Mouse (Mus musculus) small intestine, adult 2 months (tissue): ENCODE results near the gene Aff1. TPM values are rescaled to one million over a fixed set of nuclear protein-coding genes. Genes with fewer than 3 reads are reported as not detected.

Source experiments
- H3K27ac ChIP-seq: fragments of 200-500 bp; 2 replicates; pipeline ENCODE4 v1.5.1; 2012; ENCODE audit warnings: low read depth, low read length, control low read depth, inconsistent platforms; ENCODE audit not compliant: insufficient read depth
- H3K27me3 ChIP-seq: fragments of 200-500 bp; 2 replicates; pipeline ENCODE4 v1.6.1; 2012; ENCODE audit warnings: mild to moderate bottlenecking, moderate library complexity, low read length, inconsistent platforms; ENCODE audit not compliant: control insufficient read depth, insufficient read depth
- H3K36me3 ChIP-seq: fragments of 200-500 bp; 2 replicates; pipeline ENCODE4 v1.6.1; 2012; ENCODE audit warnings: mild to moderate bottlenecking, low read length, control low read depth, inconsistent platforms; ENCODE audit not compliant: control insufficient read depth, insufficient read depth
- H3K4me1 ChIP-seq: fragments of 200-500 bp; 2 replicates; pipeline ENCODE4 v1.6.1; 2012; ENCODE audit warnings: low read length, inconsistent platforms, mixed read lengths; ENCODE audit not compliant: control insufficient read depth, insufficient read depth, insufficient read length
- H3K4me3 ChIP-seq: fragments of 200-500 bp; 2 replicates; pipeline ENCODE4 v1.5.1; 2012; ENCODE audit warnings: low read depth, mild to moderate bottlenecking, control low read depth, inconsistent platforms, low read length, moderate library complexity
- CTCF ChIP-seq: fragments of 200-500 bp; IDR thresholded peaks from 2 replicates; pipeline ENCODE4 v1.5.1; 2012; ENCODE audit warnings: low read depth, mild to moderate bottlenecking, control low read depth, inconsistent platforms, low read length, moderate library complexity, mixed read lengths; ENCODE audit not compliant: insufficient replicate concordance, insufficient read length; ENCODE audit errors: extremely low read depth
- POLR2A ChIP-seq: fragments of 200-500 bp; IDR thresholded peaks from 2 replicates; pipeline ENCODE4 v1.6.1; 2012; ENCODE audit warnings: low read depth, mild to moderate bottlenecking, control low read depth, inconsistent platforms, low read length, moderate library complexity
- WGBS: fragments of 180-500 bp; shearing (Covaris S2); methylation state at CpG from one replicate; pipeline ENCODE4 v1.1.7; 2018; 5-methylcytosine and 5-hydroxymethylcytosine counted together
- polyA plus RNA-seq: library from polyadenylated mRNA; depleted of rRNA; stranded (reverse); fragments of >200 nt; gene quantifications from 2 replicates; pipeline ENCODE4 v1.2.3, GENCODE M21; 2012

Aff1 gene
- polyA plus RNA-seq, 1 experiment = 16.7 TPM

GRCm38 (mm10) chr5:103848546-103848945 lies 156.4 kb downstream of the Aff1 start:
- no peak overlapping the region for H3K27ac ChIP-seq
- no peaks in the 10 kb centered on the region for H3K27me3 ChIP-seq
- H3K36me3 ChIP-seq = peaks cover 81% of the 10 kb centered on the region
- no peaks in the 10 kb centered on the region for H3K4me1 ChIP-seq
- WGBS = 84% methylated on average over 8 of the region's 8 CpGs
- no peak overlapping the region for H3K4me3 ChIP-seq
- TF ChIP-seq POLR2A (no peak), CTCF (no peak)

- TF ChIP-seq CTCF (no peak), POLR2A (no peak)
- H3K4me1 ChIP-seq = no peaks in the 10 kb centered on the region
- H3K4me3 ChIP-seq = no peak overlapping the region
- H3K27me3 ChIP-seq = no peaks in the 10 kb centered on the region
- 77% methylated on average over 4 of the region's 4 CpGs for WGBS
- H3K36me3 ChIP-seq = peaks cover 43% of the 10 kb centered on the region
- no peak overlapping the region for H3K27ac ChIP-seq
These were observed 160.8 kb downstream of the Aff1 start for GRCm38 (mm10) chr5:103852756-103853549.

DNA sequence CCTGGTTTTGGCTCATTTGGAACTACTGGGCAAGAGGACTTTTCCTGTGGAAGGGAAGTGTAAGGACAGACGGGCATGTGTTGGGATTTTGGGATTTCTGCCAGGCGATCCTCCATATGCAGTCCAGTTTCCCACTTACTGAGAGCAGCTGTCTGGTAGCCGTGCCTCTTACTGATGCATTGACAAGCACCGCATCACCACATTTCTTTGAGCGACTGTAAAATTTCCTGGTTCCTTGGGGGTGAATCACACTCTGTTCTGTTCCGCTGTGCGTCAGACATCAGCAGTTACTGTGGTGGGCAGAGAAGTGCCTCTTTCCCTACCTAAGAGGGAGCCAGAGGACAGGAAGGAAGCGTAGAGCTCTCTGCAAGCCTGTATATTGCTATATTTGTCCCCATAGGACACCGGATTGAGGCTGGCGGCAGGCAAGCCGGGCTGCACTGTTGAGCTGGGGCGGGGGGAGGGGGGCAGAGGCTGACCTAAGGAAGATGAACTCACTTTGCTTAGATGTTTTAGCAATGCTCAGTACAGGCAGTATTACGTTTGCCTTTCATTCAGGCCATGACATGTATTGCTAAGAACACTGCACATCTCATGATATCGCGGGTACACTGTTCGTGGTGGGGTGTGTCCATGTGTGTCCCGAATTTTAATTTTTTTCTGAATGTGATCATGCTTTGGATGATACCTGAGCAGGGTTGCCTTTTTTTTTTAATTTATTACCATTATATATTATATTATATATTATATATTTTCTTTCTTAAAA lies 162.1 kb downstream of the Aff1 start:
- H3K27me3 ChIP-seq = no peaks in the 10 kb centered on the region
- H3K4me3 ChIP-seq = no peak overlapping the region
- peaks cover 33% of the 10 kb centered on the region for H3K36me3 ChIP-seq
- WGBS = 84% methylated on average over 17 of the region's 17 CpGs
- no peak for TF ChIP-seq CTCF
- TF ChIP-seq POLR2A = no peak
- H3K4me1 ChIP-seq = no peaks in the 10 kb centered on the region
- H3K27ac ChIP-seq = no peak overlapping the region

DNA sequence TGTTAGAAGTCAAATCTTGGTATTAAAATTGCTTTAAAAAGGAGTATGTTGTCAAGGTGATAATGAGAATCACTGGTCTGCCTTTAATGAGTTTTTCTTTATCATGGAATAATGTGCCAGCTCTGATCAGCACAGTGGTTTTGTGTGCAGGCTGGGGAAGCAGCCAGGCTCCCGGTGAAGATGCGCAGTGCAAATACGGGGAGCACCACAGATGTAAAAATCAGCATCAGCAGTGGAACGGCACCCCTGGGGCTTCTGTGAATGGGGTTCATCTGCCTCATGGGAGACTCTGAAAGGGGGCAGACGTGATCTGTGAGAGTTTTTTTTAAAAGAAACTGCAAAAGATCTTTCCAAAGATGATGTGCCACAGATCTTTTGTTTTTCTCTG lies 162.6 kb downstream of the Aff1 start:
- Histone ChIP-seq H3K4me1 (no peaks in the 10 kb centered on the region), H3K4me3 (no peak overlapping the region), H3K36me3 (peaks cover 27% of the 10 kb centered on the region), H3K27ac (no peak overlapping the region), H3K27me3 (no peaks in the 10 kb centered on the region)
- no peak for TF ChIP-seq CTCF
- TF ChIP-seq POLR2A = no peak
- 92% methylated on average over 5 of the region's 5 CpGs for WGBS

DNA sequence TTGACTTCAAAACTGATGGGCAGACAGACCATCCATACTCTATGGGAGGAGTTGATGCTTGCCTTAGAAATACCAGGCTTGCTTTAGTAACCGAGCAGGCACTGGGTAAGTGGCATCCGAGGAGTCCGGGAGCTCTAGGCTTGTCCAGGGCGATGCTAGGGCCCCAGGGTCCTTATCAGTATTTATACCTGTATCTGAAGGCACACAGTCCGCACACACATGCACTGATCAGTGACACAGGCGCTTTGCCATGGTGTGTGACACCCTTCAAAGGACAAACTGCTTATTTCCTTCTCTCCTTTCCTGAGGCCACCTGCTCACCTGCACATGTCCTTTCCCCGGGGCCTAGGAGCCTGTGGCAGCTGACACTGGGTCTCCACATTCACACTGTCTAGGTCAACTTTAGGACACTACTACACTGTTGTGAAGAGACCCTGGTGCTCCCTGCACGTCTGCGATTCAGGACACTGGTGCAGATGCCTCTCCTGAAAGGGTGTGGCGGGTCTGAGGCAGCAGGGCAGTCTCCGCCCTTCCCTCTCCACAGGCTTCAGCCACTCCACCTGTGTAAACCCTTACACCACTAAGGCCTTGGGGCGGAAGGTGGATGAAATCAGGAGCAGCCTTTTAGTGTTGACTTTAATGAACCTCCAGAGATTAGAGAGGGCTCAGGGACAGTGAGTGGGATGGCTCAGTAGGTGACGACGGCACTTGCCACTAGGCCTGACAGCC lies 163.5 kb downstream of the Aff1 start:
- H3K27ac ChIP-seq = no peak overlapping the region
- TF ChIP-seq POLR2A = no peak
- no peak for TF ChIP-seq CTCF
- no peaks in the 10 kb centered on the region for H3K27me3 ChIP-seq
- H3K36me3 ChIP-seq = peaks cover 24% of the 10 kb centered on the region
- no peak overlapping the region for H3K4me3 ChIP-seq
- H3K4me1 ChIP-seq = no peaks in the 10 kb centered on the region
- 49% methylated on average over 14 of the region's 14 CpGs for WGBS

DNA sequence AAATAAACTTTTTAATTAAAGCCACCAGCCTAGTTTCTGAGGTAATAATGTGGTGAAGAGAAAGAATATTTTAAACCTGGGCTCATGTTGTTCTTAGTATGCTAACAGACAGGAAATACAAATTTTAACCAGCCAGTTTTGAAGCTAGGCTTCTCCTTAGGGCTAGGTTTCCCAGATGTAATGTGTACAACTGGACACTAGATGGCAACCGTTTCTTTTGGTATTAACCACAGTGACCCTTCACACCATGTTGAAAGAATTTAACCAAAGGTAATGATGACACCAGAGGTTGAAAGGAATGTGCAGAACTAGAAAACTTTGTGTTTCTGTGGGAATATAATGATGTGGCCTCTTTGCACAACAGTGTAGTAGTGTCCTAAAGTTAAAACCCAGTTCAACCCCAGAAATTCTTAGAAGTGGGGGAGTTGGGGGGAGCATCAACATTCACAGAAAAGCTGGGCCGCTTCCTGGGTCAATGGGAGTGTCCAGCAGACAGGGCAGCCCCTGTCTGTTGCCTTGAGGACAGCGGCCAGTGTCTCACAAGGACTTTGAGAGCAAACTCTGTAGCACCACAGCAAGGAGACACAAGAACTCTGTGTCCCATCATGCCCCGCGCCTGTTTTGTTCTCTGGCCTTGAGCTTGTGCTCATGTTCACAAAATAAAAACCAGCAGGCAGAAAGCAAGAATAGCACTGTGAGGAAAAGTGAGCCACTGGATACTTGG lies 164.3 kb downstream of the Aff1 start:
- no peak overlapping the region for H3K4me3 ChIP-seq
- no peak overlapping the region for H3K27ac ChIP-seq
- peaks cover 17% of the 10 kb centered on the region for H3K36me3 ChIP-seq
- TF ChIP-seq CTCF = peak; percentile 13; the same call in 1 of the 2 replicates
- no peak for TF ChIP-seq POLR2A
- no peaks in the 10 kb centered on the region for H3K27me3 ChIP-seq
- H3K4me1 ChIP-seq = no peaks in the 10 kb centered on the region
- 66% methylated on average over 5 of the region's 5 CpGs for WGBS

DNA sequence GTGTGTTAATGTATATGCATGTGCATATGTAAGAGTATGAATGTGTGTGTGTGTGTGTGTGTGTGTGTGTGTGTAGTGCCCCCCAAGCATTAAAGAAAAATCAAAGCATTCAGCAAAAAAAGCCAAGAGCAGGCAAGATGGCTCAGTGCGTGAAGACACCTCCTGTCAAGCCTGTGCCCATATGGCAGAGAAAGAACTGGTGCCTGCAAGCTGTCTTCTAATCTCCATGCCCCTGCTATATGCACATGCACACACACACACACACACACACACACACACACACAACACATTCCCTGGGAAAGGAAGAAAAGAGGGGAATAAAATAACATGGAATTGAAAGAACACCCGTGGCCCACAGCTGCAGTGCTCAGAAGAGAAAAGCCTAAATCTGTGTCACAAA lies 165.0 kb downstream of the Aff1 start:
- TF ChIP-seq CTCF (no peak), POLR2A (no peak)

More for the DNA sequence above, 165.0 kb downstream of the Aff1 start:
- Histone ChIP-seq H3K36me3 (peaks cover 10% of the 10 kb centered on the region), H3K4me1 (no peaks in the 10 kb centered on the region), H3K27ac (no peak overlapping the region), H3K4me3 (no peak overlapping the region), H3K27me3 (no peaks in the 10 kb centered on the region)
- 90% methylated on average over 2 of the region's 2 CpGs for WGBS
